Mouse (Mus musculus) heart, embryonic 14.5 days (tissue): Measurements from ENCODE around the gene Olfr1412. TPM values are rescaled to one million over a fixed set of nuclear protein-coding genes. Genes with fewer than 3 reads are reported as not detected.
A peak's percentile ranks its signal among the peaks of the same experiment; 100 is the strongest.

Source experiments
- ATAC-seq: fragments of 200-750 bp; cut with Nextera tagmentation; 2 replicates; pipeline ENCODE4 v1.8.0; 2017; ENCODE audit warnings: low read depth, moderate TSS enrichment; ENCODE audit not compliant: insufficient number of reproducible peaks, insufficient read depth, low FRiP score
- H3K27ac ChIP-seq, 2 experiments: fragments of 200-500 bp in 1 of 2; fragments of 300-500 bp in 1 of 2; sonication (generic) in 1 of 2; replicated peaks in 1 of 2; 2 replicates each; pipeline ENCODE4 v1.5.1; 2012 to 2014; ENCODE audit warnings: low read depth in 2 of 2, low read length in 2 of 2, control low read depth in 1 of 2, mild to moderate bottlenecking in 1 of 2, mixed read lengths in 1 of 2; ENCODE audit not compliant: control insufficient read depth in 1 of 2, insufficient read depth in 1 of 2
- H3K27me3 ChIP-seq: fragments of 300-500 bp; sonication (generic); 2 replicates; pipeline ENCODE4 v1.6.1; 2014; ENCODE audit warnings: mild to moderate bottlenecking, low read length, control low read depth; ENCODE audit not compliant: control insufficient read depth, insufficient read depth
- H3K36me3 ChIP-seq: fragments of 300-500 bp; sonication (generic); 2 replicates; pipeline ENCODE4 v1.6.1; 2014; ENCODE audit warnings: mild to moderate bottlenecking, control low read depth, low read length, mixed read lengths; ENCODE audit not compliant: control insufficient read depth, insufficient read depth
- H3K4me1 ChIP-seq, 2 experiments: fragments of 200-500 bp in 1 of 2; fragments of 300-500 bp in 1 of 2; sonication (generic) in 1 of 2; 2 replicates each; pipeline ENCODE4 v1.6.1; 2012 to 2014; ENCODE audit warnings: low read length in 2 of 2, control low read depth in 1 of 2, mixed read lengths in 1 of 2; ENCODE audit not compliant: control insufficient read depth in 2 of 2, insufficient read depth in 2 of 2
- H3K4me2 ChIP-seq: fragments of 300-500 bp; sonication (generic); 2 replicates; pipeline ENCODE4 v1.6.1; 2014; ENCODE audit warnings: mild to moderate bottlenecking, low read length
- H3K4me3 ChIP-seq, 2 experiments: fragments of 200-500 bp in 1 of 2; fragments of 300-500 bp in 1 of 2; sonication (generic) in 1 of 2; 2 replicates each; pipeline ENCODE4 v1.5.1; 2012 to 2014; ENCODE audit warnings: low read length in 2 of 2, mild to moderate bottlenecking in 2 of 2, control low read depth in 1 of 2, low read depth in 1 of 2, moderate library complexity in 1 of 2; ENCODE audit not compliant: control insufficient read depth in 1 of 2, insufficient read depth in 1 of 2
- H3K9ac ChIP-seq: fragments of 300-500 bp; sonication (generic); 2 replicates; pipeline ENCODE4 v1.6.1; 2014; ENCODE audit warnings: mild to moderate bottlenecking, low read length
- H3K9me3 ChIP-seq: fragments of 300-500 bp; sonication (generic); 2 replicates; pipeline ENCODE4 v1.6.1; 2016; ENCODE audit warnings: low read length, control low read depth; ENCODE audit not compliant: control insufficient read depth
- WGBS: fragments of 180-500 bp; shearing (Covaris S2); extraction: QIAGEN DNeasy Blood & Tissue Kit; methylation state at CpG from one replicate; pipeline ENCODE4 v1.1.7; 2014; 5-methylcytosine and 5-hydroxymethylcytosine counted together
- polyA plus RNA-seq: library from polyadenylated mRNA; unstranded; fragments of >200 nt; fragmentation: Nextera tagmentation; extraction: Ambion mirVana; gene quantifications from 2 replicates; pipeline ENCODE4 v1.2.1, GENCODE M21; 2014

Olfr1412 gene
- polyA plus RNA-seq, 1 experiment from 2014 or later = not detected

DNA sequence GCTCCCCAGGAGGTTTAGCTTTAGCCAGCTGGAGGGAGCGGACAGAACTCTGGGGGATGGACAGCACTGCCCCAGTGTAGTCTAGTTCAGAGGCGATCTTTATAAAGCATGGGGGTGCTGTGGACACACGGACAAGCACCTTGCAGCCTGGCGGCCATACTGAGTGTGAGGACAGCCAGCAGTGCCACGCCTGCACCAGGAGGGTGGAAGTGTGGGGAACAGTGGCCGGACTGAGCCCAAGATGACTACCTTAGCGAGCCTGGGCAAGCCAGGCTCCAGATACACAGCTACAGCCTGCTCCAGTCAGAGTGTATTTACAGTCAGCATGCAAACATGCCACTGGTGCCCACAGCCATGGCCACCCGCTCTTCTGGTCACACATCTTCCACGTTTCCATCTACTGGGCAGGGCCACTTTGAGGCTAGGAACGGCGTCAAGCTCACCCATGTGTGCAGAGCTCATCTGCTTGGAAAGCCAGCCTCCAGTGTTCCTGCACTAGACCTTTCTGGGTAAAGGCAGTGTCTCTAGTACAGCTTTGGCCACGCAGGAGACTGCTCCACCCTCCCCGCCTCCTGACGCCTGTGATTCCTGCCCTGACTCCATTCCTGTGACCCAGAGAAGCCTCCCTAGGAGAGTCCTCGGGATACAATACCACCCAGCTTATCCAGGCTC is 52.1 kb downstream of the Olfr1412 start:
- no peaks in the 10 kb centered on the region for H3K9me3 ChIP-seq
- no peak overlapping the region for H3K4me2 ChIP-seq
- no peaks in the 10 kb centered on the region for H3K27me3 ChIP-seq
- peaks cover 4 to 17% of the 10 kb centered on the region in 2 experiments; a peak in 3 of 4 replicates for H3K4me1 ChIP-seq
- H3K9ac ChIP-seq = no peak overlapping the region
- no peak for ATAC-seq
- peaks cover 42% of the 10 kb centered on the region for H3K36me3 ChIP-seq
- 92% methylated on average over 15 of the region's 15 CpGs for WGBS
- H3K27ac ChIP-seq = no peak overlapping the region
- H3K4me3 ChIP-seq = no peak overlapping the region

GRCm38 (mm10) chr1:92638181-92638580 is 52.6 kb downstream of the Olfr1412 start:
- Histone ChIP-seq H3K36me3 (peaks cover 42% of the 10 kb centered on the region), H3K27me3 (no peaks in the 10 kb centered on the region), H3K4me2 (no peak overlapping the region), H3K4me1 (peaks cover 4 to 17% of the 10 kb centered on the region in 2 experiments; a peak in 3 of 4 replicates), H3K4me3 (no peak overlapping the region), H3K27ac (no peak overlapping the region), H3K9me3 (no peaks in the 10 kb centered on the region), H3K9ac (no peak overlapping the region)
- WGBS = 89% methylated on average over 3 of the region's 3 CpGs
- no peak for ATAC-seq

DNA sequence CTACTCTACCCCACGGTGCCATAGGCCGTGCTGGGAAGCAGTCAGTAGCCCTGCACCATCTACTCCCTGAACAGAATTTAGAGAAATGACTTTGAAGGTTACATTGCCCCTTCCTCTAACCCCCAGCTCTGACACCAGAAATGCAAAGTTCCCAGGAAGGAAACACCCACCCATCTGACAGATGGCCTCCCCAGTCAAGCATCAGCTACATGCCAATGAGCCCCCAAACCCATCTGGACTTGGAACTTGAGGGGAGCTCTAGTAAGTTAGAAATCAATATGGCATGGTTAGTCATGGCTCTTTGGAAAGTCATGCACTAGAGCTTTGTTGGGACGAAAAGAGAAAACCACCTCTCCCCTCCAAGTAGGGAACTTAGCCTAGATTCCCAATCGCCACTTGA is 53.2 kb downstream of the Olfr1412 start:
- Histone ChIP-seq H3K4me1 (peaks cover 4 to 17% of the 10 kb centered on the region in 2 experiments; a peak in 3 of 4 replicates), H3K27ac (no peak overlapping the region), H3K27me3 (no peaks in the 10 kb centered on the region), H3K4me3 (no peak overlapping the region), H3K4me2 (no peak overlapping the region), H3K9me3 (no peaks in the 10 kb centered on the region), H3K9ac (no peak overlapping the region), H3K36me3 (peaks cover 42% of the 10 kb centered on the region)
- no peak for ATAC-seq
- 97% methylated on average over 4 of the region's 4 CpGs for WGBS

DNA sequence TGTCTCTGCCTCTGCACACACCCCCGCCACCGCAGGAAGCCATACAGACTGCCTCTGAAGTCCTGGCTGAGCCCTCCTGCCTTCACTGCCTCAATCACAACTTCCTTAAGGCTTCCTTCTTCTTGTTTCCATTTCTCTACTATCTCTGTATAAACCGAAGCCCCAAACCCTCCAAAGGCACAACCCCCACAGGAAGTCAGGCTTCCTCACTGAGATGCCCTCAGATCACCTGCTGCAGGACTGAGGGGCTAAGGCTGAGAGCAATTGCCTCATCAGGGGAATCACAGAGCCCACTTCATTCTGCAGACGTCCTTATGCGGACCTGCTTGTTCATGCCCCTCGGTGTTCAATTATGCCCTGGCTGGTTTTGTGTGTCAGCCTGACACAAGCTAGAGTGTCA is 54.8 kb downstream of the Olfr1412 start:
- Histone ChIP-seq H3K4me3 (no peak overlapping the region), H3K4me2 (peak overlapping the region; percentile 86), H3K27me3 (no peaks in the 10 kb centered on the region), H3K9me3 (no peaks in the 10 kb centered on the region), H3K9ac (peak overlapping the region; percentile 4; the same call in 1 of the 2 replicates), H3K27ac (no peak overlapping the region), H3K4me1 (peaks cover 4 to 17% of the 10 kb centered on the region in 2 experiments; a peak in 3 of 4 replicates), H3K36me3 (peaks cover 42% of the 10 kb centered on the region)
- ATAC-seq = no peak
- 74% methylated on average over 6 of the region's 6 CpGs for WGBS

Other genes starting within 250 kb of the Olfr1412 start
- gene Ndufa10, start 111.9 kb upstream of the Olfr1412 start, polyA plus RNA-seq = 564 and 575 TPM in 2 replicates
- gene Olfr1416, start 100.7 kb upstream of the Olfr1412 start, polyA plus RNA-seq = not detected in 2 replicates
- gene Olfr1415, start 89.7 kb upstream of the Olfr1412 start, polyA plus RNA-seq = not detected in 2 replicates
- not detected in 2 replicates for gene Olfr1414, start 67.1 kb upstream of the Olfr1412 start, polyA plus RNA-seq
- gene Olfr1413, start 14.5 kb upstream of the Olfr1412 start, polyA plus RNA-seq = not detected in 2 replicates
- gene Olfr1411, start 8.6 kb downstream of the Olfr1412 start, polyA plus RNA-seq = not detected in 2 replicates
- gene Olfr1410, start 20.0 kb downstream of the Olfr1412 start, polyA plus RNA-seq = not detected in 2 replicates
- not detected in 2 replicates for gene Olfr12, start 32.0 kb downstream of the Olfr1412 start, polyA plus RNA-seq
- gene Cops9, start 56.2 kb downstream of the Olfr1412 start, polyA plus RNA-seq = 521 and 566 TPM in 2 replicates
- not detected in 2 replicates for gene Otos, start 63.1 kb downstream of the Olfr1412 start, polyA plus RNA-seq
- 55.3 and 59.7 TPM in 2 replicates for gene Gpc1, start 245.9 kb downstream of the Olfr1412 start, polyA plus RNA-seq